Mouse (Mus musculus): ENCODE results near the gene Zfp36.

- TF ChIP-seq POLR2A (IDR thresholded peaks at IDR 0.05; ENCODE audit: insufficient read depth, low read depth, low read length) (no peak), CTCF (IDR thresholded peaks at IDR 0.05) (0 out of 2 replicates have a peak, but pooled peaks have one; percentile 23), EP300 (IDR thresholded peaks at IDR 0.05; ENCODE audit: insufficient read depth, low read depth, low read length) (no peak)
These were observed 26.8 kb downstream of the Zfp36 start for GRCm38 (mm10) chr7:28353267-28353666.
